Mouse (Mus musculus) heart, postnatal 25 days (tissue): ENCODE results near the gene Adamtsl4. TPM values are rescaled to one million over a fixed set of nuclear protein-coding genes. Genes with fewer than 3 reads are reported as not detected.

ENCODE experiments used
- DNase-seq: peaks from one replicate; pipeline ENCODE4 v3.0.0; 2022; ENCODE audit warnings: low spot score
- intact Hi-C: fragments of 180-260 bp; cut with DNase I; formaldehyde crosslinking; loops from one replicate; pipeline ENCODE4 v1.15.1; 2025
- microRNA-seq: library from miRNA; unstranded; fragments of <30 nt; microRNA quantifications from one replicate; pipeline ENCODE4 v1.2.0, GENCODE M21; 2022
- total RNA-seq, 2 experiments: library from RNA; stranded (reverse); gene quantifications; 2 replicates each; pipeline ENCODE4 v1.2.3; 2021

Gene Adamtsl4
- total RNA-seq, 2 experiments from 2014 or later: 52.6 to 64.6 TPM

DNA sequence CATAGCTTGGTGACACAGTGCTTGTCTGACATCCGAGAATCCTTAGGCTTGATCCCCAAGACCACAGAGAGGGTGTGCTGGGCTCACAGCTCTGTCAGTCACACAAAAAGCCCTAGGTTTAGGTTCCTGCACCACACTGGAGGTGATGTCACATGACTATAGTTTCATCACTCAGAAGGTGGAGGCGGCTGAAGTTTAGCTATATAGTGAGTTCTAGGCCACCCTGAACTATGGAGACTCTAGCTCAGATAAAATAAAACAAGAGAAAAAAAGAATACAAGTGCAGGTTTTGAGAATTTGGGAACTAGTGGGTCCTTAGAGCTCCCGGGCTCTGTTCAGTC, 36.7 kb downstream of the Adamtsl4 start:
- DNase-seq: no peak
- intact Hi-C loops: no loop called here

DNA sequence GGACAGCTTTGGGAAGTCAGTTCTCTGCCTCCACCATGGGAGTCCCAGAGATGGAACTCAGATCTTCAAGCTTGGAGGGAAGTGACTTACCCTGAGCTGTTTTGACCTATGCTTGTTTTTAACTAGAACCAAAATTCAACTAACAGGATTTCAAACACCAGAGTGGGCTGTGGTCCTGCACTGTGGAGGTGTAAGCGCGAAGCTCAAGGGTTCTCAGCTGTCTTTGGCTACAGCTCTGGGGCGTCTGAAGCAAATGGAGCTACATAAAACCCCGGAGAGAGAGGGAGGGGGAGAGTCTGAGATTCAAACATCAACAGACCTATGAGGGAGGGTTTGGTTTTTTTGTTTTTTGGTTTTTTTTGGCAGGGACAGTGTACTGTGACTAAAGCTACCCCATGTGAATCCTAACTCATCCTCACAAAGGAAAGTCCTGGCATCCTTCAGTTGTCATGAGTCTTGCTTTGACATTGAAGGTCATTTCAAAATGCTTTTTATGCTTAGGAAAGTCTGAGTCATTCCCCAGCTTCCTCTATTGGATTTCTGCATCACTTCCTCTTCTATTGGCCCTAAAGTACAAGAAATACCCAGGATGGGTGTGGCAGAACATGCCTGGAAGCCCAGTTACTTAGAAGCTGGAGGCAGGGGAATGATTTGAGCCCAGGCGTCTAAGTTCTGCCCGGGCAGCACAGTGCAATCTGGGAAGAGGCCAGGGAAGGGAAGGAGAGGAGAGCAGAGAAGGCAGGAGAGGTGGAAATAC, 37.3 kb downstream of the Adamtsl4 start:
- peak; percentile 61 for DNase-seq
- intact Hi-C loops: no loop called here

DNA sequence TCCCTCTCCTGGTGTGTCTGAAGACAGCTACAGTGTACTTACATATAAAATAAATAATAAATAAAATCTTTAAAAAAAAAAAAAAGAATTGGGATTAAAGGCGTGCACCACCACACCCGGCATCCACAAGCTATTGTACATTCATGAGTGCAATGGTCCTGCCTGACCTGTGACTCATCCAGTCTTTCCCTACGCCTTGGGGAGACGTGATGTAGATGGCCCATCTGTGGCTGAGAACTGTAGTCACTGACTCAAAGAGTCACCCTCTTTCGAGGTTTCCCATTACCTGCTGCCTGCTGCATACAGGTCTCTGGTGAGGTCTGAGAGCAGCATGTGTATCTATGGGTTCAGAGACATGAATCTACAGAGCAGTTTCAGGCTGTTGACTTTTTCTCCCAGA, 39.7 kb downstream of the Adamtsl4 start:
- no peak for DNase-seq
- intact Hi-C loops: no loop called here

DNA sequence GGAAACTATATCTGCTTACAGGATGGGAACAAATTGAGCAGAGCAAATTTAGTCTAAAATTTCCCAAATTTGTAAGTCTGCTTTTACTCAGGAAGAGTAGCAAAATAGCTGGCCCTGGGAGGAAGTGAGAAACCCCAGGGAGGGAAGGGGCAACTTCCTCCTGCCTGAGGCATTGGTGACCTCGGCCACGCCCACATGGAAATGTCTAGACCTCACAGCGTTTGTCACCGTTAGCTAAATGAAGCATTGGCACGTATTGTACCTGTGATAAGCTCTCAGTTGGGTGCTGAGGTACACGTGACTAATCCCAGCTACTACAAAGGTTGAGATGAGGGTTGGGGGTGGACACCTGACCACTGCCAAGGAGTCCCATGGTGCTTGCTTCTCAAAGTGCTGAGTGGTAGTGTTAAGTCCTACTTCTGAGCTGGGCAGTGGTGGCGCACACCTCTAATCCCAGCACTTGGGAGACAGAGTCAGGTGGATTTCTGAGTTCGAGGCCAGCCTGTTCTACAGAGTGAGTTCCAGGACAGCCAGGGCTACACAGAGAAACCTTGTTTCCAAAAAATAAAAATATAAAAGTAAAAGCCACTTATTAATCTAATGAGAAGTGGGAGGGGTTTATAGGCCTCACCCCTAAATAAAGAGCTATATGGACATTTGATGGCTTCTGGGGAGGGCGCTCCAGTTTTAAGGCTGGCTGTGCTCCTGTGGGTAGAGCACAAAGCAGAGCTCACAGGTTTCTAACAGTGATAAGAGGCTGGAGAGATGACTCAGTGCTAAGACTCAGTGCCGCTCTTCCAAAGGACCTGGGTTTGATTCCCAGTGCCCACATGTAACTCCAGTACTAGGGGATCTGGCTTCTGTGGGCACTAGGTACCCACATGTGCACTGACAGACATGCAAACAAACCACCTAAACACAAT, 42.1 kb downstream of the Adamtsl4 start:
- intact Hi-C loops: no loop called here
- no peak for DNase-seq

DNA sequence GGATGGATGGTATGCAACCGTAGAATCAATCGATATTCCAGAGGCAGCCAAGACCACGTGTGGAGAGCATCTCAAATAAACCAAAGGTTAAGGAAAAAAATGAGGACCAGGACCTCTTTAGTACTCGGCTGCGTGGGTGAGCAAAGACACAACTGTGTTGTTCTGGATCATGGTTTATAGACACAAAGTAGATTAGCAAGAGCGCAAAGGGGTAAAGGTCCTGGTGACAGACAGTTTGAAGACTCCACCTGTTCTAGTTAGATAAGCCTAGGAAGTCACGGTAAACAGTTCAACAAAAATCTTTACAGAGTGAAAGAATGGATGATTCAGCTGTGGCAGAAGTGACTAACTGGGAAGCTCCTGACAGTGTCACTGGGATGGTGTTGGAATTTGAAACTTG, 44.6 kb downstream of the Adamtsl4 start:
- no peak for DNase-seq
- intact Hi-C loops: no loop called here

DNA sequence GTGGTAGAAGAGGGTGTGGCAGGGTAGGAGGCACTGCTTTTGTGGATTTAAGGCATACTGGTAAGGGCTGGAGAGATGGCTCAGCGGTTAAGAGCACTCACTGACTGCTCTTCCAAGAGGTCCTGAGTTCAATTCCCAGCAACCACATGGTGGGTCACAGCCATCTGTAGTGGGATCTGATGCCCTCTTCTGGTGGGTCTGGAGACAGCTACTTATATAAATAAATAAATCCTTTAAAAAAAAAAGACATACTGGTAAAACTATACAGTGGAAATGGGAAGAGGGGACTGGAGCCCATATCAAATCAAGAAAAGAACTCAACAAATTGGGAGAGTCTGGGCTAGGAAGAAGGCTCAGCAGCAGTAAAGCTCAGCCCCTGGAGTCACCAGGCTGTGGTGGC, 48.0 kb downstream of the Adamtsl4 start:
- intact Hi-C loops: no loop called here
- DNase-seq: no peak

DNA sequence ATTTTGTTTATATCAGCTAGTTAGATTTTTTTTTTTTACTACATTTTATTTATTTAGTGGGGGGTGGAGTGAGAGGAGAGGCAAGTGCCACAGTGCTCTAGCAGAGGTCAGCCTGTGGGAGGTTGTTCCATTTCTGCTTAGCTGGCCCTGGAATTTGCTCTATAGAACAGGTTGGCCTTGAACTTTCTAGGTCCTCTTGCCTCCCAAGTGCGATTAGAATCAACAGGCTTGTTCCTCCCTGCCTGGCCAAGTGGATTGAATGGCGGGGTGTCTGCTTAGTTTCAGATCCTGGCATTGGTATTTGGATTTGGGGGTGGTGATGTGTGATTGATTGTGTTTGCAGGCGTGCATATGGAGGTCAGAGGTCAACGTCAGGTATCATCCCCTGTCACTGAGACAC, 51.6 kb downstream of the Adamtsl4 start:
- DNase-seq: no peak
- intact Hi-C loops: no loop called here

DNA sequence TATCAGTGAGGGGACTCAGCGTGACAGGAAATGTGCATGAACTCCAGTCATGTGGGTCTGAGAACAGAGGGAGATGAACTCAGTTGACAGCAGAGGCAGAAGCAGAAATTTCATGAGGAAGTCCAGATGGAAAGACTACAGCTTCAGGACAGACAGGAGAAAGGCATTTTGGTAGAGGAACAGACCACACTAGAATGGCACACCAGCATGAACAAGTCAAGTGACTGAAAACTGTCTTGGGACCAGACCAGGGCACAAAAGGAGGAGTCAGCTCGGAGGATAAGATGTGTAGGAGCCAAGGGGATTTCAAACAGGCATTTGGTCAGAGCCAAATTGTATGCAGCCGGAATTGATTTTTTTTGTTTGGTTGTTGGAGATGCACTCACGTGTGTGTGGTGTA, 52.1 kb downstream of the Adamtsl4 start:
- no peak for DNase-seq
- intact Hi-C loops: no loop called here

DNA sequence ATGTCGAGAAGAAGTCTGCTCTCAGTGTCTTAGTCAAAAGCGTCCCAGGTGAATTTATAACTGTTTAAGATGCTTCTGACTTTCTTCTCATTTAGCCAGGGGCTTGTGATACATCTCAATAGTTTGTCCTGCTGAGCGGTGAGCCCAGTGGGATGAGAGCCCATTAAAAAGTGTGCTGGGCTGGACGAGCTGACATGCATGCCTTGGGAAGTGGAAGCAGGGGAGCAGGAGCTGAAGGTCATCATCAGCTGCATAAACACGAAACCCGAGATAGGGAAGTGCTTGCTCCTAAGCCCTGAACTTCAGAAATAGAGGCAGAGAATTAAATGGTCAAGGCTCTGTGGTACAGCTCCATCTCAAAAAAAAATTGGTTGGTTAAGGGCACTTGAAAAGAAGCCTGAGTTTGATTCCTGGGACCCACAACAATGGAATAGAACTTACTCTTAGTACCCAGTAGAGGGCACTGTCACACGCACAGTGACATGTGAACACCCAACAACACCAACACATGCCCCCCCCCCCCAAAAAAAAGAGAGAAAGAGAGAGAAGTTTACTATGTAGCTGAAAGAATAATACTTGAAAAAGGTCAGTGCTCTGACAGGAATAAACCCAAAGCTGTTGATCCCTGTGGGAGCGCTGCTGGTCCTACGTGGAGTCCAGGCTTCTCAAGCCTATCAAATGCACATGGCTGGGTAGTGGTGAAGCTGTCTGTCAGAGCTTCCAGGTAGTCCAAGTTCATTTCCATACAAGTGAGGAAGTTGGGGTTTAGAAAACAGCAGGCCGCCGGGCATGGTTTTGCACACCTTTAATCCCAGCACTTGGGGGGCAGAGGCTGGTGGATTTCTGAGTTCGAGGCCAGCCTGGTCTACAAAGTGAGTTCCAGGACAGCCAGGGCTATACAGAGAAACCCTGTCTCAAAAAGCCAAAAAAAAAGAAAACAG, 54.8 kb downstream of the Adamtsl4 start:
- intact Hi-C loops: loop anchor here (1.0 to 5.0 kb wide), 5 partner anchors 43 to 138 kb away; no protein-coding TSS in a partner anchor
- no peak for DNase-seq

DNA sequence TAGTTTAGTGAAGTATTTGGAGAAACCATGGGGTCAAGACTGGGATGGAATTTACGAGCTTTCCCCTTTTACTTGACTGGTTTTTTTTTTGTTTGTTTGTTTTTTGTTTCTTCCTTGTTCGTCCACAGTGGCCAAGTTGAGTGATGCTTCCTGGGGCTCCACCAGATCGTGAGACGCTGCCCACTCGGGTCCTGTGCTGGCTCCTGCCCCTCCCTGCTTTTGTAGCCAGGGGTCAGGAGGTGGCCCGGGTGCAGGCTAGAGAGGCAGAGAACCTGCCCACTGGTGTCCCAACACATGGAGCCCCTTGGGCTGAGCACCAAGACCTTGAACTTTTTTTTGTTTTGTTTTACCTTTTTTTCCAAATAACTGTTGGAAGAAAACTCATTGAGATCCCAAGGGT, 56.4 kb downstream of the Adamtsl4 start:
- intact Hi-C loops: loop anchor here (5.0 kb wide), 2 partner anchors 114 to 126 kb away; no protein-coding TSS in a partner anchor
- no peak for DNase-seq

DNA sequence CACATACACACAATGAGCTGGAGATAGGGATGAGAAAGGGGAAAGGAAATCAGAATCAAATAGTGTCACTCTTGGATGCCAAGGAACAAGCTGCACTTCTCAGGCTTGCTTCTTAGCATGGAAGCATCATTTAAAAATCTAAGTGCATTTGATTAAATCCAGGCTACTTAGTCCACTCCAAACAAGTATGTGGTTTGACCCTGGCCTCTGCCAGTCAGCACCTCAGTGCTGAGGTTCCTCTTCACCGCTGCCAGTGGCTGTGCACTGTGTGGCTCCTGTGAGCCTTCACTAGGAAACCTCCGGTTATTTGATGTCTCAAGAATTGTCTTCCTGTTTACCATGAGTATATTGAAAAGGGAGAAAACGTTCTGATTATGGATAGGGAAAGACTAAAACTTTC, 56.9 kb downstream of the Adamtsl4 start:
- DNase-seq: no peak
- intact Hi-C loops: loop anchor here (5.0 kb wide), 2 partner anchors 114 to 126 kb away; no protein-coding TSS in a partner anchor

DNA sequence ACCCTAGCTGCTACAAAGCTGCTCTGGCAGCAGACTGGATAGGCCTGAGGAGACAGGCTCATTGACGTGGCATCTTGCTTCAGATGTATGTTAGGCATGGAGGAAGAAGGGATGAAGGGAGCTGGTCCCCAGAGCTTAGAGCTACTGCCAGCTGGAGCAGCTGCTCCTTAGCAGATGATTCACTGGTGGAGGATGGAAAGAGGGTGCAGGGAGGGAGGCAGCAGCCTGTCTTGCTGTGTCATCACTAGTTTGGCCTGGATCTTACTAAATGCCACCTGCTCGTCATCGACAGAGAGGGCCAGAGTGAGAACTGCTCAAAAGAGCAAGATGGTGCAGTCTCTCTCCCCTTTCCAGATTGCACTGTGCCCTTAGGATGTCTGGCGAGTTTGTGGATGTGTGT, 58.0 kb downstream of the Adamtsl4 start:
- intact Hi-C loops: loop anchor here (5.0 kb wide), 2 partner anchors 112 to 128 kb away; no protein-coding TSS in a partner anchor
- no peak for DNase-seq

DNA sequence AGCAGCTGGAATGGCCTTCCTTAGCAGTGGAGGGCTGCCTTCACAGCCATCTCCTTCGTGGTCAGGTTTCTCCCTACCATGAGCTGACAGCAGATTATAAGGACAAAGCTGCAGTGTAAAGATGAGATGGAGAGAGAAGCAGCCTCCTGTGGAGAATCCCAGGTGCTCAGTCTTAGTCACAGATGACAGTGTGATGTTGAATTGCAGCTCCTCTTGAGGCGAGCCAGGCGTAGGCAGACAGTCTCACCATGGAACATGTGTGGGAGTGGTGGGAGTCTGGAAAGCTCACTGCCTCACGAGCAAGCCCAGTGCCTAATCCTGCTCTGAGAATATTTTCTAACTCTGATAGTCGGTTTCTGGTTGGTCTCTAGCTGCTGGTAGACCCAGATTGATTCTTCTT, 60.0 kb downstream of the Adamtsl4 start:
- intact Hi-C loops: no loop called here
- DNase-seq: no peak

Small RNA genes lying within 50 kb of the gene (microRNA-seq; reads per million reads assigned to microRNA genes)
- gene Mir7014: not detected

Other genes starting within 250 kb of the Adamtsl4 start
- 10 to 100 TPM in 1 of 2 experiments, 1 to 10 TPM in 1; 8.7 to 10.9 TPM for gene Ctsk, start 188.7 kb downstream of the Adamtsl4 start, total RNA-seq
- 10 to 100 TPM; 13.6 TPM for gene Ctss, start 161.1 kb downstream of the Adamtsl4 start, total RNA-seq
- gene Hormad1, start 128.2 kb downstream of the Adamtsl4 start, total RNA-seq: not detected
- gene Golph3l, start 99.0 kb downstream of the Adamtsl4 start, total RNA-seq: 10 to 100 TPM; 18.8 to 19.7 TPM
- gene Ensa, start 62.9 kb downstream of the Adamtsl4 start, total RNA-seq: 10 to 100 TPM; 67.4 to 72.2 TPM
- gene Mcl1, start 29.1 kb downstream of the Adamtsl4 start, total RNA-seq: 100 to 1,000 TPM; 128 to 152 TPM
- gene Ecm1, start 51.7 kb upstream of the Adamtsl4 start, total RNA-seq: 10 to 100 TPM; 52.1 to 60.8 TPM
- 10 to 100 TPM; 46.6 to 49.4 TPM for gene Tars2, start 72.3 kb upstream of the Adamtsl4 start, total RNA-seq
- 10 to 100 TPM; 40.4 to 46.1 TPM for gene Rprd2, start 130.9 kb upstream of the Adamtsl4 start, total RNA-seq
- 10 to 100 TPM; 21.1 to 23.1 TPM for gene Prpf3, start 168.0 kb upstream of the Adamtsl4 start, total RNA-seq
- 100 to 1,000 TPM; 315 to 318 TPM for gene Mrps21, start 183.6 kb upstream of the Adamtsl4 start, total RNA-seq
- gene Ciart, start 194.3 kb upstream of the Adamtsl4 start, total RNA-seq: 10 to 100 TPM in 1 of 2 experiments, 1 to 10 TPM in 1; 2.1 to 12.9 TPM
- gene BC028528, start 204.1 kb upstream of the Adamtsl4 start, total RNA-seq: 10 to 100 TPM in 1 of 2 experiments, 1 to 10 TPM in 1; 7.2 to 13.9 TPM
- 100 to 1,000 TPM; 110 to 120 TPM for gene Aph1a, start 206.1 kb upstream of the Adamtsl4 start, total RNA-seq
- 100 to 1,000 TPM; 171 to 175 TPM for gene Car14, start 216.8 kb upstream of the Adamtsl4 start, total RNA-seq
- 10 to 100 TPM; 74.2 to 92.2 TPM for gene Anp32e, start 241.3 kb upstream of the Adamtsl4 start, total RNA-seq